Mouse (Mus musculus) neural tube, embryonic 10.5 days (tissue): ENCODE results near the gene Plekhg3.

Experiments used
- DNase-seq: peaks from one replicate; pipeline ENCODE4 v3.0.0-alpha.2; 2017; ENCODE audit warnings: low spot score; ENCODE audit errors: extremely low spot score

Plekhg3 gene

GRCm38 (mm10) chr12:76527245-76527881 lies 3.3 kb upstream of the Plekhg3 start:
- DNase-seq = no peak

- no peak for DNase-seq
Observed at GRCm38 (mm10) chr12:76528766-76529165, 1.9 kb upstream of the Plekhg3 start.

- DNase-seq = no peak
Observed at GRCm38 (mm10) chr12:76531986-76532925, 1.6 kb downstream of the Plekhg3 start.

GRCm38 (mm10) chr12:76532926-76533376 lies 2.3 kb downstream of the Plekhg3 start:
- DNase-seq = no peak

- peak; percentile 84 for DNase-seq
Observed at GRCm38 (mm10) chr12:76533377-76534222, 2.9 kb downstream of the Plekhg3 start.

GRCm38 (mm10) chr12:76534233-76534632 lies 3.5 kb downstream of the Plekhg3 start:
- no peak for DNase-seq

- DNase-seq = peak; percentile 43
Observed at GRCm38 (mm10) chr12:76534641-76535283, 4.1 kb downstream of the Plekhg3 start.

- no peak for DNase-seq
Observed at GRCm38 (mm10) chr12:76535471-76535900, 4.8 kb downstream of the Plekhg3 start.

- DNase-seq = no peak
Observed at GRCm38 (mm10) chr12:76536591-76537153, 6.0 kb downstream of the Plekhg3 start.

- DNase-seq = no peak
Observed at GRCm38 (mm10) chr12:76537434-76537833, 6.7 kb downstream of the Plekhg3 start.

- DNase-seq = no peak
Observed at GRCm38 (mm10) chr12:76540169-76540568, 9.5 kb downstream of the Plekhg3 start.

- no peak for DNase-seq
Observed at GRCm38 (mm10) chr12:76540701-76541221, 10.1 kb downstream of the Plekhg3 start.

GRCm38 (mm10) chr12:76541475-76541874 lies 10.8 kb downstream of the Plekhg3 start:
- DNase-seq = no peak

GRCm38 (mm10) chr12:76541879-76542278 lies 11.2 kb downstream of the Plekhg3 start:
- DNase-seq = no peak

GRCm38 (mm10) chr12:76545786-76546370 lies 15.2 kb downstream of the Plekhg3 start:
- DNase-seq = no peak

GRCm38 (mm10) chr12:76546383-76547276 lies 15.9 kb downstream of the Plekhg3 start:
- no peak for DNase-seq

GRCm38 (mm10) chr12:76547409-76548081 lies 16.9 kb downstream of the Plekhg3 start:
- DNase-seq = no peak

GRCm38 (mm10) chr12:76548082-76548423 lies 17.4 kb downstream of the Plekhg3 start:
- no peak for DNase-seq
